Mouse (Mus musculus) CH12.LX (cell line): Measurements from ENCODE around the gene Stx11. TPM values are rescaled to one million over a fixed set of nuclear protein-coding genes. Genes with fewer than 3 reads are reported as not detected.

Experiments
- DNase-seq: peaks from one replicate; pipeline ENCODE4 v3.0.0-alpha.2; 2013; ENCODE audit errors: extremely low read depth
- H3K27ac ChIP-seq: 2 replicates; pipeline ENCODE4 v1.5.1; 2012; ENCODE audit warnings: low read depth, mild to moderate bottlenecking, control low read depth, moderate library complexity; ENCODE audit not compliant: insufficient read depth
- H3K27me3 ChIP-seq: replicated peaks from 2 replicates; pipeline ENCODE3; 2012; ENCODE audit warnings: inconsistent platforms
- H3K36me3 ChIP-seq, 2 experiments: replicated peaks in 1 of 2; 2 replicates each; pipeline versions ENCODE3 to v1.6.1; 2012; ENCODE audit warnings: inconsistent platforms in 1 of 2, low read length in 1 of 2, mild to moderate bottlenecking in 1 of 2, mixed read lengths in 1 of 2, moderate library complexity in 1 of 2; ENCODE audit not compliant: control insufficient read depth in 1 of 2, insufficient read depth in 1 of 2
- H3K4me1 ChIP-seq, 2 experiments: 2 replicates each; pipeline ENCODE4 v1.6.1; 2012; ENCODE audit warnings: inconsistent platforms in 1 of 2, moderate library complexity in 1 of 2; ENCODE audit not compliant: insufficient read depth in 2 of 2, control insufficient read depth in 1 of 2
- H3K4me2 ChIP-seq: 2 replicates; pipeline ENCODE4 v1.6.1; 2012; ENCODE audit warnings: low read depth, mild to moderate bottlenecking, control low read depth; ENCODE audit not compliant: poor library complexity, insufficient read depth, severe bottlenecking
- H3K4me3 ChIP-seq, 3 experiments: fragments of 150-350 bp in 1 of 3; sonication (generic) in 1 of 3; replicated peaks in 1 of 3; 2 replicates each; pipeline versions ENCODE3 to v1.5.1; 2011 to 2012; ENCODE audit warnings: low read depth in 2 of 3, low read length in 2 of 3, mild to moderate bottlenecking in 2 of 3, moderate library complexity in 2 of 3, control low read depth in 1 of 3, improper control_type of control experiment in 1 of 3, inconsistent platforms in 1 of 3, mixed read lengths in 1 of 3; ENCODE audit not compliant: poor library complexity in 1 of 3
- H3K79me2 ChIP-seq: replicated peaks from 2 replicates; pipeline ENCODE4 v1.6.1; 2012; ENCODE audit warnings: mild to moderate bottlenecking, moderate library complexity; ENCODE audit not compliant: control insufficient read depth, poor library complexity, insufficient read depth, severe bottlenecking; ENCODE audit errors: extremely low read depth
- H3K9ac ChIP-seq: 2 replicates; pipeline ENCODE4 v1.6.1; 2012; ENCODE audit warnings: low read depth, mild to moderate bottlenecking, control low read depth, moderate library complexity; ENCODE audit not compliant: insufficient read depth
- H3K9me3 ChIP-seq: replicated peaks from 2 replicates; pipeline ENCODE3; 2012; ENCODE audit warnings: low read length, inconsistent platforms, mixed read lengths
- CHD1 ChIP-seq: IDR thresholded peaks from 2 replicates; pipeline ENCODE4 v1.6.1; 2012; ENCODE audit warnings: low read depth, low read length, improper control_type of control experiment, inconsistent platforms
- CHD2 ChIP-seq: IDR thresholded peaks from 2 replicates; pipeline ENCODE4 v1.6.1; 2011; ENCODE audit warnings: low read length, improper control_type of control experiment
- CTCF ChIP-seq, 2 experiments: IDR thresholded peaks in 1 of 2; conservative IDR thresholded peaks in 1 of 2; 2 replicates each; pipeline ENCODE4 v1.5.1; 2011 to 2012; ENCODE audit warnings: low read depth in 2 of 2, low read length in 2 of 2, improper control_type of control experiment in 1 of 2, inconsistent platforms in 1 of 2, mild to moderate bottlenecking in 1 of 2, moderate library complexity in 1 of 2
- E2F4 ChIP-seq: IDR thresholded peaks from 2 replicates; pipeline ENCODE4 v1.6.1; 2011; ENCODE audit warnings: low read depth, low read length, improper control_type of control experiment; ENCODE audit not compliant: insufficient replicate concordance
- EP300 ChIP-seq: IDR thresholded peaks from 2 replicates; pipeline ENCODE4 v1.6.1; 2011; ENCODE audit warnings: low read length, improper control_type of control experiment
- ETS1 ChIP-seq: conservative IDR thresholded peaks from 2 replicates; pipeline ENCODE4 v1.6.1; 2012; ENCODE audit warnings: low read depth, mild to moderate bottlenecking, inconsistent platforms, low read length, improper control_type of control experiment, moderate library complexity
- HCFC1 ChIP-seq: IDR thresholded peaks from 2 replicates; pipeline ENCODE4 v1.6.1; 2012; ENCODE audit warnings: low read depth, mild to moderate bottlenecking, inconsistent platforms, low read length, improper control_type of control experiment
- JUN ChIP-seq: IDR thresholded peaks from 2 replicates; pipeline ENCODE4 v1.6.1; 2011; ENCODE audit warnings: low read depth, mild to moderate bottlenecking, low read length, improper control_type of control experiment, moderate library complexity; ENCODE audit not compliant: insufficient read depth
- JUND ChIP-seq: conservative IDR thresholded peaks from 2 replicates; pipeline ENCODE4 v1.6.1; 2011; ENCODE audit warnings: low read depth, low read length, improper control_type of control experiment
- KAT2A ChIP-seq: IDR thresholded peaks from 2 replicates; pipeline ENCODE4 v1.6.1; 2012; ENCODE audit warnings: low read length, improper control_type of control experiment, inconsistent platforms; ENCODE audit not compliant: insufficient replicate concordance
- MAFK ChIP-seq: IDR thresholded peaks from 2 replicates; pipeline ENCODE4 v1.6.1; 2011; ENCODE audit warnings: low read length, improper control_type of control experiment; ENCODE audit not compliant: insufficient replicate concordance
- MAZ ChIP-seq: IDR thresholded peaks from 2 replicates; pipeline ENCODE4 v1.6.1; 2012; ENCODE audit warnings: low read depth, mild to moderate bottlenecking, inconsistent platforms, low read length, improper control_type of control experiment, moderate library complexity
- MEF2A ChIP-seq: IDR thresholded peaks from 2 replicates; pipeline ENCODE4 v1.6.1; 2014; ENCODE audit warnings: low read depth, mild to moderate bottlenecking, inconsistent platforms, low read length, improper control_type of control experiment, borderline replicate concordance
- MXI1 ChIP-seq: IDR thresholded peaks from 2 replicates; pipeline ENCODE4 v1.6.1; 2011; ENCODE audit warnings: mild to moderate bottlenecking, low read depth, low read length, improper control_type of control experiment
- NELFE ChIP-seq: IDR thresholded peaks from 2 replicates; pipeline ENCODE4 v1.6.1; 2011; ENCODE audit warnings: low read depth, low read length, improper control_type of control experiment
- NRF1 ChIP-seq: IDR thresholded peaks from 2 replicates; pipeline ENCODE4 v1.6.1; 2014; ENCODE audit warnings: low read depth, mild to moderate bottlenecking, inconsistent platforms, low read length, improper control_type of control experiment, moderate library complexity
- PAX5 ChIP-seq: IDR thresholded peaks from 2 replicates; pipeline ENCODE4 v1.6.1; 2012; ENCODE audit warnings: low read length, inconsistent platforms, mixed read lengths
- POLR2A ChIP-seq: IDR thresholded peaks from 2 replicates; pipeline ENCODE4 v1.6.1; 2011; ENCODE audit warnings: low read depth, mild to moderate bottlenecking, improper control_type of control experiment, low read length
- POLR2AphosphoS2 ChIP-seq: IDR thresholded peaks from 2 replicates; pipeline ENCODE4 v1.6.1; 2011; ENCODE audit warnings: low read depth, low read length, improper control_type of control experiment
- RCOR1 ChIP-seq: conservative IDR thresholded peaks from 2 replicates; pipeline ENCODE4 v1.6.1; 2012; ENCODE audit warnings: low read depth, mild to moderate bottlenecking, inconsistent platforms, low read length, improper control_type of control experiment
- SIN3A ChIP-seq: IDR thresholded peaks from 2 replicates; pipeline ENCODE4 v1.6.1; 2012; ENCODE audit warnings: low read length, improper control_type of control experiment, inconsistent platforms
- SMC3 ChIP-seq: IDR thresholded peaks from 2 replicates; pipeline ENCODE4 v1.6.1; 2011; ENCODE audit warnings: low read depth, low read length, improper control_type of control experiment
- TBP ChIP-seq: conservative IDR thresholded peaks from 2 replicates; pipeline ENCODE4 v1.6.1; 2011; ENCODE audit warnings: low read depth, low read length, improper control_type of control experiment
- TCF12 ChIP-seq: IDR thresholded peaks from 2 replicates; pipeline ENCODE4 v1.6.1; 2014; ENCODE audit warnings: low read depth, mild to moderate bottlenecking, inconsistent platforms, low read length, improper control_type of control experiment
- UBTF ChIP-seq: IDR thresholded peaks from 2 replicates; pipeline ENCODE4 v1.6.1; 2012; ENCODE audit warnings: low read depth, mild to moderate bottlenecking, inconsistent platforms, low read length, improper control_type of control experiment, moderate library complexity
- USF1 ChIP-seq: IDR thresholded peaks from 2 replicates; pipeline ENCODE4 v1.6.1; 2014; ENCODE audit warnings: low read depth, mild to moderate bottlenecking, inconsistent platforms, low read length, improper control_type of control experiment
- ZC3H11A ChIP-seq: IDR thresholded peaks from 2 replicates; pipeline ENCODE4 v1.6.1; 2012; ENCODE audit warnings: low read depth, mild to moderate bottlenecking, inconsistent platforms, low read length, improper control_type of control experiment
- ZKSCAN1 ChIP-seq: IDR thresholded peaks from 2 replicates; pipeline ENCODE4 v1.6.1; 2012; ENCODE audit warnings: low read depth, inconsistent platforms, low read length, improper control_type of control experiment, borderline replicate concordance
- ZNF384 ChIP-seq: IDR thresholded peaks from 2 replicates; pipeline ENCODE4 v1.6.1; 2012; ENCODE audit warnings: low read depth, low read length, improper control_type of control experiment, inconsistent platforms
- dilution Hi-C: fragments of 300-500 bp; cut with MboI; formaldehyde crosslinking; loops from 2 replicates; pipeline ENCODE4 v1.14.3; 2020; ENCODE audit warnings: low sequenced_read_pairs; ENCODE audit not compliant: extremely low pct_unique_long_range_greater_than_20kb, extremely low pct_ligation_motif_present
- in situ Hi-C: fragments of 300-500 bp; cut with MboI; formaldehyde crosslinking; loops from 3 replicates; pipeline ENCODE4 v1.14.3; 2019; ENCODE audit warnings: low sequenced_read_pairs, low pct_ligation_motif_present, low pct_unique_long_range_greater_than_20kb, mixed read lengths
- polyA plus RNA-seq: library from polyadenylated mRNA; unstranded; fragments of >175 nt; gene quantifications from 2 replicates; pipeline ENCODE4 v1.2.1, GENCODE M21; 2012; ENCODE audit warnings: low read depth; ENCODE audit not compliant: insufficient read length
- total RNA-seq, 2 experiments: library from RNA; depleted of rRNA; stranded (reverse); fragments of 300-350 nt in 1 of 2; fragments of >200 nt in 1 of 2; gene quantifications; 2 replicates each; pipeline ENCODE4 v1.2.3; 2012 to 2014

Gene Stx11
- total and polyA plus RNA-seq, 3 experiments, result 22.2 to 49.8 (median 47.7) TPM

DNA sequence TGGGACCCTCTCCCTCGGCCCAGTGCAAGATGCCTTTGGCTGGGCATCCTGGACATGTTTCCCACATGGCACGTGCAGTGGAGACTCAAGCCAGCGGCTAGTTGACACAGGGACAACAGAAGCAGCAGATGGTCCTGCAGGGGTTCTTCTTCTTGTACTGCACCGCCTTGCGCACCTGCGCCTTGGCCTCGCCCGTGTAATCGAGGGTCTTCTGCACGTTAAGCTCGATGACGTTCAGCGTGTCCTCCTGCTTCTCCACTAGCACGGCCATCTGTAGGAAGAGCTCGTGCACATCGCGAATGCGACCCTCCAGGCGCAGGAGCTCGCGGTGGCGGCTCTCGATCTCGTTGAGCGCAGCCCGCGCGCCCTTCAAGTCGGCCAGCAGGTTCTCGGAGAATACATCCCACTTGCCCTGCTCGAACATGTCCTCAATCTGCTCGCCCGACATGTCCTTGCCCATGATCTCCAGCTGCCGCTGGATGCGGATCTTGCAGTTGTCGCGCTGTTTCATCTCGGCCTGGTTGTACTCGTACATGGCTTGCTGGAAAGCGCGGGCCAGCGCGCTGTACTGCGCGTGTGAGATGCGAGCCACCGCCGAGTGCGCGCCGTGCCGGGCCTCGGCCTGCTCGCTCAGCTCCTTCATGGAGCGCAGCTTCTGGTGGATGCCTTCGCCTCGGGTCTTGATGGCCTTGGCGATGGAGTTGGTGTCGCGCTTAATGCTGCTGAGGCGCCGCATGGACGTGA, 22.9 kb downstream of the Stx11 start:
- Histone ChIP-seq H3K4me2 (no peak overlapping the region), H3K79me2 (peaks cover 13% of the 10 kb centered on the region), H3K27me3 (no peaks in the 10 kb centered on the region), H3K9ac (no peak overlapping the region), H3K4me3 (no peak overlapping the region), H3K27ac (no peak overlapping the region), H3K9me3 (peaks cover 2% of the 10 kb centered on the region), H3K36me3 (peaks cover 43 to 68% of the 10 kb centered on the region in 2 experiments)
- DNase-seq, result no peak
- dilution Hi-C loops, result no loop called here
- in situ Hi-C loops, result no loop called here
- TF ChIP-seq EP300 (no peak), CTCF (conservative IDR thresholded peaks at IDR 0.05 in 1 of 2, IDR thresholded peaks at IDR 0.05 in 1 of 2; ENCODE audit: low read depth in 2 of 2, low read length in 2 of 2) (no peak), MAZ (no peak), CHD2 (no peak), UBTF (no peak), TBP (no peak), POLR2AphosphoS2 (no peak), TCF12 (no peak), ZNF384 (no peak), NRF1 (no peak), CHD1 (no peak), JUND (no peak), KAT2A (no peak)
- TF ChIP-seq, all 38 proteins: peak for 0
- H3K4me1 ChIP-seq, result peaks cover under 1 to 6% of the 10 kb centered on the region in 2 experiments

DNA sequence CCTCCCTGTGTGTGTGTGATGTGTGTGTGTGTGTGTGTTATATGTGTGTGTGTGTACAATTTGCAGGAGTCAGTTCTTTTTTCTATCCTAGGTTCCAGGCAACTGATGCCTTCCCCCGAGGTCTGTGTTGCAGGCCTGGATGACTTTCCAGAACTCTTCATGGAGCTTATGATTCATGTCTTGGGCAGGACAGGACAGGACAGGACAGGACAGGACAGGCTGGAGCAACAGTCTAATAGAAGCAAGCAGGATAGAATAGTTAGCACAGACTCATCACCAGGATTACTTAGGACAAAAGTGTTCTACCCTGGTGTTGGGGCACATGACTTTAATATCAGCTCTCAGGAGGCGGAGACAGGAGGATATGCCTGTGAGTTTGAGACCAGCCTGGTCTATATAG, 25.3 kb downstream of the Stx11 start:
- Histone ChIP-seq H3K27ac (no peak overlapping the region), H3K9me3 (peaks cover 2% of the 10 kb centered on the region), H3K4me3 (no peak overlapping the region), H3K4me1 (peaks cover 3 to 7% of the 10 kb centered on the region in 2 experiments), H3K9ac (no peak overlapping the region), H3K4me2 (no peak overlapping the region), H3K79me2 (no peaks in the 10 kb centered on the region), H3K27me3 (no peaks in the 10 kb centered on the region), H3K36me3 (peaks cover 32 to 54% of the 10 kb centered on the region in 2 experiments)
- TF ChIP-seq UBTF (no peak), ZKSCAN1 (no peak), ZC3H11A (no peak), MAFK (no peak), POLR2A (no peak), RCOR1 (no peak), POLR2AphosphoS2 (no peak), USF1 (no peak), MEF2A (no peak), NELFE (no peak), SMC3 (no peak), MXI1 (no peak), SIN3A (no peak), E2F4 (no peak), JUN (no peak), EP300 (no peak), ETS1 (no peak), NRF1 (no peak), HCFC1 (no peak), PAX5 (no peak)
- DNase-seq, result no peak
- dilution Hi-C loops (no loop called here), in situ Hi-C loops (no loop called here)
